Mouse (Mus musculus) forebrain, embryonic 16.5 days (tissue): ENCODE results near the gene Tnfaip8l3. TPM values are rescaled to one million over a fixed set of nuclear protein-coding genes. Genes with fewer than 3 reads are reported as not detected.
A peak's percentile ranks its signal among the peaks of the same experiment; 100 is the strongest.

ENCODE experiments used
- ATAC-seq: fragments of 200-750 bp; cut with Nextera tagmentation; 2 replicates; pipeline ENCODE4 v1.8.0; 2017; ENCODE audit warnings: mild to moderate bottlenecking, moderate library complexity
- H3K27ac ChIP-seq: fragments of 300-500 bp; sonication (generic); 2 replicates; pipeline ENCODE4 v1.5.1; 2014; ENCODE audit warnings: low read length, control low read depth
- H3K27me3 ChIP-seq: fragments of 300-500 bp; sonication (generic); replicated peaks from 2 replicates; pipeline ENCODE4 v1.6.1; 2014; ENCODE audit warnings: low read length; ENCODE audit not compliant: control insufficient read depth, insufficient read depth
- H3K36me3 ChIP-seq: fragments of 300-500 bp; sonication (generic); 2 replicates; pipeline ENCODE4 v1.6.1; 2014; ENCODE audit not compliant: control insufficient read depth, insufficient read depth
- H3K4me1 ChIP-seq: fragments of 300-500 bp; sonication (generic); replicated peaks from 2 replicates; pipeline ENCODE4 v1.6.1; 2014; ENCODE audit warnings: low read length; ENCODE audit not compliant: control insufficient read depth, insufficient read depth
- H3K4me2 ChIP-seq: fragments of 300-500 bp; sonication (generic); 2 replicates; pipeline ENCODE4 v1.6.1; 2014; ENCODE audit warnings: mild to moderate bottlenecking, low read length, control low read depth
- H3K4me3 ChIP-seq: fragments of 300-500 bp; sonication (generic); replicated peaks from 2 replicates; pipeline ENCODE4 v1.5.1; 2014; ENCODE audit warnings: mild to moderate bottlenecking, low read length, control low read depth
- H3K9ac ChIP-seq: fragments of 300-500 bp; sonication (generic); replicated peaks from 2 replicates; pipeline ENCODE4 v1.6.1; 2014; ENCODE audit warnings: low read depth, low read length, control low read depth
- H3K9me3 ChIP-seq: fragments of 300-500 bp; sonication (generic); 2 replicates; pipeline ENCODE4 v1.6.1; 2016; ENCODE audit warnings: low read length; ENCODE audit not compliant: control insufficient read depth
- WGBS: fragments of 180-500 bp; shearing (Covaris S2); extraction: QIAGEN DNeasy Blood & Tissue Kit; methylation state at CpG from one replicate; pipeline ENCODE4 v1.1.7; 2014; 5-methylcytosine and 5-hydroxymethylcytosine counted together
- polyA plus RNA-seq: library from polyadenylated mRNA; unstranded; fragments of >200 nt; fragmentation: Nextera tagmentation; extraction: Ambion mirVana; gene quantifications from 2 replicates; pipeline ENCODE4 v1.2.1, GENCODE M21; 2015

The Tnfaip8l3 gene
- polyA plus RNA-seq: 0.51 and 0.63 TPM in 2 replicates

GRCm38 (mm10) chr9:54068032-54068649 lies at the start of gene Tnfaip8l3:
Gene Tnfaip8l3, minus strand, starts transcription at chr9:54068388.
- H3K9me3 ChIP-seq: no peaks in the 10 kb centered on the region
- no peaks in the 10 kb centered on the region for H3K36me3 ChIP-seq
- H3K9ac ChIP-seq: peak within 1 kb of the TSS; percentile 67
- WGBS: under 1% methylated on average over 33 of the region's 35 CpGs
- H3K4me2 ChIP-seq: peak within 1 kb of the TSS; percentile 86
- ATAC-seq: peak; percentile 83
- H3K4me1 ChIP-seq: peaks cover 24% of the 10 kb centered on the region
- H3K27me3 ChIP-seq: no peaks in the 10 kb centered on the region
- H3K27ac ChIP-seq: no peak within 1 kb of the TSS
- peak within 1 kb of the TSS; percentile 54 for H3K4me3 ChIP-seq

GRCm38 (mm10) chr9:54112726-54113125 lies 44.5 kb upstream of the Tnfaip8l3 start:
- Histone ChIP-seq H3K27ac (no peak overlapping the region), H3K4me2 (no peak overlapping the region), H3K9ac (no peak overlapping the region), H3K36me3 (no peaks in the 10 kb centered on the region), H3K4me3 (no peak overlapping the region), H3K27me3 (no peaks in the 10 kb centered on the region), H3K9me3 (peaks cover 4% of the 10 kb centered on the region), H3K4me1 (no peaks in the 10 kb centered on the region)
- no peak for ATAC-seq

- ATAC-seq: no peak
- no peaks in the 10 kb centered on the region for H3K9me3 ChIP-seq
These were observed 30.4 kb upstream of the Tnfaip8l3 start for GRCm38 (mm10) chr9:54098636-54099035.

GRCm38 (mm10) chr9:54097091-54097490 lies 28.9 kb upstream of the Tnfaip8l3 start:
- ATAC-seq: no peak
- no peaks in the 10 kb centered on the region for H3K9me3 ChIP-seq
- H3K9ac ChIP-seq: no peak overlapping the region
- H3K27ac ChIP-seq: no peak overlapping the region
- H3K36me3 ChIP-seq: no peaks in the 10 kb centered on the region
- H3K4me1 ChIP-seq: no peaks in the 10 kb centered on the region
- no peak overlapping the region for H3K4me3 ChIP-seq
- no peak overlapping the region for H3K4me2 ChIP-seq
- 86% methylated on average over 6 of the region's 6 CpGs for WGBS
- H3K27me3 ChIP-seq: no peaks in the 10 kb centered on the region

More at GRCm38 (mm10) chr9:54098636-54099035, 30.4 kb upstream of the Tnfaip8l3 start:
- no peak overlapping the region for H3K4me3 ChIP-seq
- no peaks in the 10 kb centered on the region for H3K4me1 ChIP-seq
- H3K9ac ChIP-seq: no peak overlapping the region
- no peaks in the 10 kb centered on the region for H3K27me3 ChIP-seq
- no peaks in the 10 kb centered on the region for H3K36me3 ChIP-seq
- no peak overlapping the region for H3K4me2 ChIP-seq
- H3K27ac ChIP-seq: no peak overlapping the region

DNA sequence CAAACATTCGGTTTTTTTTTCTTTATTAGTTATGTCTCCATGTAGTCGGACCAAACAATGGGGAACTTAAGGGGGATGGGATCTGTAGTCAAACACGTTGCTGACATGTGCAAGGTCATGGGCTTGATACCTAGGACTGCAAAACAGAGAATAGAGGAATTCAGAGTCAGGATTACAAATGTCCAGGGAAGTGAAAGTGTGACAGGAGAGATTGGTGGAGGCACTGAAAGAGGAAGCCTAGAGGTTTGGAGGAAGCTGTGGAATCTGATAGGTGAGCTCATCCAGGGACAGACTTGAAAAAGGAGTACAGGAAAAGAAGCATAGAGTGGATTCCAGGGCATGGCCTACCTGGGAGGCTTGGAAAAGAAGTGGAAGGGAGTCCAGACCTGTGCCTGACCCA lies 16.1 kb upstream of the Tnfaip8l3 start:
- Histone ChIP-seq H3K27ac (no peak overlapping the region), H3K4me1 (no peaks in the 10 kb centered on the region), H3K4me2 (no peak overlapping the region), H3K4me3 (no peak overlapping the region), H3K27me3 (no peaks in the 10 kb centered on the region), H3K9me3 (no peaks in the 10 kb centered on the region), H3K36me3 (no peaks in the 10 kb centered on the region), H3K9ac (no peak overlapping the region)
- no peak for ATAC-seq
- 75% methylated on average over 3 of the region's 3 CpGs for WGBS

GRCm38 (mm10) chr9:54077740-54078139 lies 9.6 kb upstream of the Tnfaip8l3 start:
- H3K36me3 ChIP-seq: no peaks in the 10 kb centered on the region
- no peaks in the 10 kb centered on the region for H3K4me1 ChIP-seq
- H3K27me3 ChIP-seq: no peaks in the 10 kb centered on the region
- H3K9ac ChIP-seq: no peak overlapping the region
- H3K9me3 ChIP-seq: no peaks in the 10 kb centered on the region
- ATAC-seq: no peak
- H3K4me3 ChIP-seq: no peak overlapping the region
- no peak overlapping the region for H3K27ac ChIP-seq
- WGBS: 83% methylated on average over 2 of the region's 2 CpGs
- no peak overlapping the region for H3K4me2 ChIP-seq

DNA sequence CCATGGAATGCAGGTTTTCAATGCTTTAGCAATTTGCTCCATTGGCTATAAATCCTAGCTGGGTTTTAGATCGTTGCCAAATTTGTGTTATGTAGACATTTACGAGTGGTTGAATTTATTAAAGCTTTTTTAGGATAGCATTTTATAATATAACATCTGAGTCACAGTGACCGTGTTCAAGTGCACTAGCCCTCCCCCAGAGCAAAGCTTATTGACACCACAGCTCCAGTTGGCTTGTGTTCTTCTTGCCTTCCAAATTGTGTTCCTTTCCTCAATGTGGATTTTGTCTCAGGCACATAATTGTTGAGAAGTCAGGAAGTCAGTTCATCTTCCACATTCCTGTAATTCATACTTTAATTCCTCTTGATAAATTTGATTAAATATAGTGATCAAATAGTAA lies 6.7 kb upstream of the Tnfaip8l3 start:
- no peaks in the 10 kb centered on the region for H3K9me3 ChIP-seq
- H3K27ac ChIP-seq: no peak overlapping the region
- no peak overlapping the region for H3K4me3 ChIP-seq
- H3K4me2 ChIP-seq: no peak overlapping the region
- H3K9ac ChIP-seq: no peak overlapping the region
- ATAC-seq: no peak
- 91% methylated on average over 3 of the region's 3 CpGs for WGBS
- H3K4me1 ChIP-seq: no peaks in the 10 kb centered on the region
- no peaks in the 10 kb centered on the region for H3K36me3 ChIP-seq
- no peaks in the 10 kb centered on the region for H3K27me3 ChIP-seq

DNA sequence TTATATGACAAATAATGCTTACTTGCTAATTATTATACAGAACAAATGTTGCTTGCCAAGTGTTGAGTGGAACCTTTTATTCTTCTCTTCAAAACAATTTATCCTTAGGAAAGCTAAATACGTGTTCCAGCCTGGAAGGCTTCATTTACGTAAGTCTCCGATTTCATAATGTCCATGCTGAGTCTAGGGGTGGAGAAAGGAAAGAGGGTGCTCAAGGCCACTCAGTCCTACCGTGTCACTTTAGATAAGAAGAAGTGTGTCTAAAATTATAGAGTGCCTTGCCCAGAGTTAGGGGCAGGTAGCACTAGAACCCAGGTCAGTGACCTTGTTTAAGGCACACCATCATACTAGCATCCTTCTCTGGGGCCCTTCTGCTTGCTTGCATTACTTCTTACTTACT lies 5.5 kb upstream of the Tnfaip8l3 start:
- H3K9me3 ChIP-seq: no peaks in the 10 kb centered on the region
- no peak for ATAC-seq
- no peaks in the 10 kb centered on the region for H3K27me3 ChIP-seq
- peaks cover 6% of the 10 kb centered on the region for H3K4me1 ChIP-seq
- H3K27ac ChIP-seq: no peak overlapping the region
- 72% methylated on average over 4 of the region's 4 CpGs for WGBS
- H3K36me3 ChIP-seq: no peaks in the 10 kb centered on the region
- H3K4me2 ChIP-seq: no peak overlapping the region
- no peak overlapping the region for H3K9ac ChIP-seq
- no peak overlapping the region for H3K4me3 ChIP-seq

- Histone ChIP-seq H3K27me3 (no peaks in the 10 kb centered on the region), H3K4me3 (no peak overlapping the region), H3K4me2 (no peak overlapping the region), H3K27ac (no peak overlapping the region), H3K36me3 (no peaks in the 10 kb centered on the region), H3K9ac (no peak overlapping the region), H3K9me3 (no peaks in the 10 kb centered on the region), H3K4me1 (peaks cover 18% of the 10 kb centered on the region)
- WGBS: 78% methylated on average over 7 of the region's 7 CpGs
- ATAC-seq: no peak
These were observed 3.4 kb upstream of the Tnfaip8l3 start for GRCm38 (mm10) chr9:54071474-54072095.
